Mouse (Mus musculus) CH12.LX (cell line): ENCODE measurements at regions not wholly inside any gene's neighbourhood (a gene's known extent, or its start where the extent isn't known, plus 50 kb on each side); places are given as distances from the start of the nearest gene placed in this dataset.

Experiments
- DNase-seq: peaks from one replicate; pipeline ENCODE4 v3.0.0-alpha.2; 2013; ENCODE audit errors: extremely low read depth
- H3K27ac ChIP-seq: 2 replicates; pipeline ENCODE4 v1.5.1; 2012; ENCODE audit warnings: low read depth, mild to moderate bottlenecking, control low read depth, moderate library complexity; ENCODE audit not compliant: insufficient read depth
- H3K27me3 ChIP-seq: replicated peaks from 2 replicates; pipeline ENCODE3; 2012; ENCODE audit warnings: inconsistent platforms
- H3K36me3 ChIP-seq, 2 experiments: replicated peaks in 1 of 2; 2 replicates each; pipeline versions ENCODE3 to v1.6.1; 2012; ENCODE audit warnings: inconsistent platforms in 1 of 2, low read length in 1 of 2, mild to moderate bottlenecking in 1 of 2, mixed read lengths in 1 of 2, moderate library complexity in 1 of 2; ENCODE audit not compliant: control insufficient read depth in 1 of 2, insufficient read depth in 1 of 2
- H3K4me1 ChIP-seq, 2 experiments: 2 replicates each; pipeline ENCODE4 v1.6.1; 2012; ENCODE audit warnings: inconsistent platforms in 1 of 2, moderate library complexity in 1 of 2; ENCODE audit not compliant: insufficient read depth in 2 of 2, control insufficient read depth in 1 of 2
- H3K4me2 ChIP-seq: 2 replicates; pipeline ENCODE4 v1.6.1; 2012; ENCODE audit warnings: low read depth, mild to moderate bottlenecking, control low read depth; ENCODE audit not compliant: poor library complexity, insufficient read depth, severe bottlenecking
- H3K4me3 ChIP-seq, 3 experiments: fragments of 150-350 bp in 1 of 3; sonication (generic) in 1 of 3; replicated peaks in 1 of 3; 2 replicates each; pipeline versions ENCODE3 to v1.5.1; 2011 to 2012; ENCODE audit warnings: low read depth in 2 of 3, low read length in 2 of 3, mild to moderate bottlenecking in 2 of 3, moderate library complexity in 2 of 3, control low read depth in 1 of 3, improper control_type of control experiment in 1 of 3, inconsistent platforms in 1 of 3, mixed read lengths in 1 of 3; ENCODE audit not compliant: poor library complexity in 1 of 3
- H3K79me2 ChIP-seq: replicated peaks from 2 replicates; pipeline ENCODE4 v1.6.1; 2012; ENCODE audit warnings: mild to moderate bottlenecking, moderate library complexity; ENCODE audit not compliant: control insufficient read depth, poor library complexity, insufficient read depth, severe bottlenecking; ENCODE audit errors: extremely low read depth
- H3K9ac ChIP-seq: 2 replicates; pipeline ENCODE4 v1.6.1; 2012; ENCODE audit warnings: low read depth, mild to moderate bottlenecking, control low read depth, moderate library complexity; ENCODE audit not compliant: insufficient read depth
- H3K9me3 ChIP-seq: replicated peaks from 2 replicates; pipeline ENCODE3; 2012; ENCODE audit warnings: low read length, inconsistent platforms, mixed read lengths
- BHLHE40 ChIP-seq: IDR thresholded peaks from 2 replicates; pipeline ENCODE4 v1.6.1; 2011; ENCODE audit warnings: mild to moderate bottlenecking, low read depth, low read length, improper control_type of control experiment
- CHD2 ChIP-seq: IDR thresholded peaks from 2 replicates; pipeline ENCODE4 v1.6.1; 2011; ENCODE audit warnings: low read length, improper control_type of control experiment
- CTCF ChIP-seq, 2 experiments: IDR thresholded peaks in 1 of 2; conservative IDR thresholded peaks in 1 of 2; 2 replicates each; pipeline ENCODE4 v1.5.1; 2011 to 2012; ENCODE audit warnings: low read depth in 2 of 2, low read length in 2 of 2, improper control_type of control experiment in 1 of 2, inconsistent platforms in 1 of 2, mild to moderate bottlenecking in 1 of 2, moderate library complexity in 1 of 2
- E2F4 ChIP-seq: IDR thresholded peaks from 2 replicates; pipeline ENCODE4 v1.6.1; 2011; ENCODE audit warnings: low read depth, low read length, improper control_type of control experiment; ENCODE audit not compliant: insufficient replicate concordance
- GABPA ChIP-seq: IDR thresholded peaks from 2 replicates; pipeline ENCODE4 v1.6.1; 2012; ENCODE audit warnings: low read depth, low read length, improper control_type of control experiment, inconsistent platforms; ENCODE audit not compliant: insufficient replicate concordance
- IRF4 ChIP-seq: IDR thresholded peaks from 2 replicates; pipeline ENCODE4 v1.6.1; 2014; ENCODE audit warnings: low read depth, mild to moderate bottlenecking, inconsistent platforms, low read length, improper control_type of control experiment
- JUN ChIP-seq: IDR thresholded peaks from 2 replicates; pipeline ENCODE4 v1.6.1; 2011; ENCODE audit warnings: low read depth, mild to moderate bottlenecking, low read length, improper control_type of control experiment, moderate library complexity; ENCODE audit not compliant: insufficient read depth
- MAX ChIP-seq: IDR thresholded peaks from 2 replicates; pipeline ENCODE4 v1.6.1; 2011; ENCODE audit warnings: low read length, improper control_type of control experiment
- MAZ ChIP-seq: IDR thresholded peaks from 2 replicates; pipeline ENCODE4 v1.6.1; 2012; ENCODE audit warnings: low read depth, mild to moderate bottlenecking, inconsistent platforms, low read length, improper control_type of control experiment, moderate library complexity
- MEF2A ChIP-seq: IDR thresholded peaks from 2 replicates; pipeline ENCODE4 v1.6.1; 2014; ENCODE audit warnings: low read depth, mild to moderate bottlenecking, inconsistent platforms, low read length, improper control_type of control experiment, borderline replicate concordance
- MXI1 ChIP-seq: IDR thresholded peaks from 2 replicates; pipeline ENCODE4 v1.6.1; 2011; ENCODE audit warnings: mild to moderate bottlenecking, low read depth, low read length, improper control_type of control experiment
- MYC ChIP-seq: IDR thresholded peaks from 2 replicates; pipeline ENCODE4 v1.6.1; 2011; ENCODE audit warnings: low read depth, mild to moderate bottlenecking, improper control_type of control experiment, low read length
- NRF1 ChIP-seq: IDR thresholded peaks from 2 replicates; pipeline ENCODE4 v1.6.1; 2014; ENCODE audit warnings: low read depth, mild to moderate bottlenecking, inconsistent platforms, low read length, improper control_type of control experiment, moderate library complexity
- PAX5 ChIP-seq: IDR thresholded peaks from 2 replicates; pipeline ENCODE4 v1.6.1; 2012; ENCODE audit warnings: low read length, inconsistent platforms, mixed read lengths
- POLR2A ChIP-seq: IDR thresholded peaks from 2 replicates; pipeline ENCODE4 v1.6.1; 2011; ENCODE audit warnings: low read depth, mild to moderate bottlenecking, improper control_type of control experiment, low read length
- POLR2AphosphoS2 ChIP-seq: IDR thresholded peaks from 2 replicates; pipeline ENCODE4 v1.6.1; 2011; ENCODE audit warnings: low read depth, low read length, improper control_type of control experiment
- RCOR1 ChIP-seq: conservative IDR thresholded peaks from 2 replicates; pipeline ENCODE4 v1.6.1; 2012; ENCODE audit warnings: low read depth, mild to moderate bottlenecking, inconsistent platforms, low read length, improper control_type of control experiment
- SMC3 ChIP-seq: IDR thresholded peaks from 2 replicates; pipeline ENCODE4 v1.6.1; 2011; ENCODE audit warnings: low read depth, low read length, improper control_type of control experiment
- TBP ChIP-seq: conservative IDR thresholded peaks from 2 replicates; pipeline ENCODE4 v1.6.1; 2011; ENCODE audit warnings: low read depth, low read length, improper control_type of control experiment
- UBTF ChIP-seq: IDR thresholded peaks from 2 replicates; pipeline ENCODE4 v1.6.1; 2012; ENCODE audit warnings: low read depth, mild to moderate bottlenecking, inconsistent platforms, low read length, improper control_type of control experiment, moderate library complexity
- ZKSCAN1 ChIP-seq: IDR thresholded peaks from 2 replicates; pipeline ENCODE4 v1.6.1; 2012; ENCODE audit warnings: low read depth, inconsistent platforms, low read length, improper control_type of control experiment, borderline replicate concordance
- ZMIZ1 ChIP-seq: IDR thresholded peaks from 2 replicates; pipeline ENCODE4 v1.6.1; 2012; ENCODE audit warnings: low read depth, mild to moderate bottlenecking, inconsistent platforms, low read length, improper control_type of control experiment
- dilution Hi-C: fragments of 300-500 bp; cut with MboI; formaldehyde crosslinking; loops from 2 replicates; pipeline ENCODE4 v1.14.3; 2020; ENCODE audit warnings: low sequenced_read_pairs; ENCODE audit not compliant: extremely low pct_unique_long_range_greater_than_20kb, extremely low pct_ligation_motif_present
- in situ Hi-C: fragments of 300-500 bp; cut with MboI; formaldehyde crosslinking; loops from 3 replicates; pipeline ENCODE4 v1.14.3; 2019; ENCODE audit warnings: low sequenced_read_pairs, low pct_ligation_motif_present, low pct_unique_long_range_greater_than_20kb, mixed read lengths

GRCm38 (mm10) chr16:57857071-57857470, 102.5 kb upstream of the Col8a1 start:
- Histone ChIP-seq H3K27ac (no peak overlapping the region), H3K9me3 (no peaks in the 10 kb centered on the region), H3K9ac (no peak overlapping the region), H3K4me1 (no peaks in the 10 kb centered on the region), H3K36me3 (no peaks in the 10 kb centered on the region)
- in situ Hi-C loops = no loop called here
- TF ChIP-seq MAX (no peak), MEF2A (no peak), IRF4 (no peak), CTCF (conservative IDR thresholded peaks at IDR 0.05 in 1 of 2, IDR thresholded peaks at IDR 0.05 in 1 of 2; ENCODE audit: low read depth in 2 of 2, low read length in 2 of 2) (no peak), PAX5 (no peak), ZMIZ1 (no peak)
- TF ChIP-seq, all 38 proteins: peak for 0
- no peak for DNase-seq
- H3K4me3 ChIP-seq = no peak overlapping the region
- dilution Hi-C loops = no loop called here
- H3K27me3 ChIP-seq = peaks cover 1% of the 10 kb centered on the region
- H3K4me2 ChIP-seq = no peak overlapping the region
- H3K79me2 ChIP-seq = no peaks in the 10 kb centered on the region

GRCm38 (mm10) chr16:57858151-57858764, 103.7 kb upstream of the Col8a1 start:
- no peaks in the 10 kb centered on the region for H3K27me3 ChIP-seq
- no peaks in the 10 kb centered on the region for H3K4me1 ChIP-seq
- in situ Hi-C loops (no loop called here), dilution Hi-C loops (no loop called here)
- H3K27ac ChIP-seq = no peak overlapping the region
- H3K9me3 ChIP-seq = no peaks in the 10 kb centered on the region
- no peaks in the 10 kb centered on the region for H3K79me2 ChIP-seq
- no peaks in the 10 kb centered on the region for H3K36me3 ChIP-seq
- no peak overlapping the region for H3K4me3 ChIP-seq
- no peak overlapping the region for H3K4me2 ChIP-seq
- DNase-seq = no peak
- H3K9ac ChIP-seq = no peak overlapping the region
- TF ChIP-seq PAX5 = no peak
- no peak for TF ChIP-seq BHLHE40

- dilution Hi-C loops = no loop called here
- Histone ChIP-seq H3K36me3 (no peaks in the 10 kb centered on the region), H3K27ac (no peak overlapping the region), H3K27me3 (no peaks in the 10 kb centered on the region), H3K4me3 (no peak overlapping the region), H3K9me3 (no peaks in the 10 kb centered on the region), H3K4me1 (no peaks in the 10 kb centered on the region), H3K4me2 (no peak overlapping the region), H3K9ac (no peak overlapping the region), H3K79me2 (no peaks in the 10 kb centered on the region)
- TF ChIP-seq NRF1 (no peak), GABPA (no peak), MYC (no peak), CTCF (conservative IDR thresholded peaks at IDR 0.05 in 1 of 2, IDR thresholded peaks at IDR 0.05 in 1 of 2; ENCODE audit: low read depth in 2 of 2, low read length in 2 of 2) (no peak), SMC3 (no peak), UBTF (no peak), MAX (no peak), POLR2A (no peak), JUN (no peak), PAX5 (no peak), E2F4 (no peak), ZKSCAN1 (no peak), CHD2 (no peak), MAZ (no peak), MXI1 (no peak), RCOR1 (no peak), POLR2AphosphoS2 (no peak), BHLHE40 (no peak), TBP (no peak)
- in situ Hi-C loops = no loop called here
- DNase-seq = no peak
Observed at GRCm38 (mm10) chr16:57858765-57859201, 104.2 kb upstream of the Col8a1 start.
